Mouse (Mus musculus): ENCODE measurements around the gene Tmem40. TPM values are rescaled to one million over a fixed set of nuclear protein-coding genes. Genes with fewer than 3 reads are reported as not detected.

Gene Tmem40
- polyA plus RNA-seq, 1 experiment from 2014 or later: 3.1 TPM

- 52% methylated on average over 17 of the region's 17 CpGs for WGBS
- peaks cover 9% of the 10 kb centered on the region; the same call in 1 of the 2 replicates for H3K4me1 ChIP-seq
These were observed 64.3 kb downstream of the Tmem40 start for GRCm38 (mm10) chr6:115697739-115698558.

GRCm38 (mm10) chr6:115696707-115697215 lies 65.4 kb downstream of the Tmem40 start:
- H3K4me1 ChIP-seq: peaks cover 9% of the 10 kb centered on the region; the same call in 1 of the 2 replicates
- H3K4me2 ChIP-seq: no peak overlapping the region
- WGBS: 81% methylated on average over 7 of the region's 7 CpGs
- no peak overlapping the region for H3K4me3 ChIP-seq
- H3K9me3 ChIP-seq: no peaks in the 10 kb centered on the region
- no peaks in the 10 kb centered on the region for H3K27me3 ChIP-seq
- H3K36me3 ChIP-seq: no peaks in the 10 kb centered on the region
- no peak overlapping the region for H3K27ac ChIP-seq
- no peak overlapping the region for H3K9ac ChIP-seq
- no peak for ATAC-seq (ENCODE audit: borderline replicate concordance, extremely low read depth, low FRiP score, low TSS enrichment)

More at GRCm38 (mm10) chr6:115697739-115698558, 64.3 kb downstream of the Tmem40 start:
- H3K36me3 ChIP-seq: no peaks in the 10 kb centered on the region
- no peak for ATAC-seq (ENCODE audit: borderline replicate concordance, extremely low read depth, low FRiP score, low TSS enrichment)
- no peak overlapping the region for H3K4me2 ChIP-seq
- no peaks in the 10 kb centered on the region for H3K9me3 ChIP-seq
- H3K9ac ChIP-seq: no peak overlapping the region
- H3K27me3 ChIP-seq: no peaks in the 10 kb centered on the region
- no peak overlapping the region for H3K4me3 ChIP-seq
- H3K27ac ChIP-seq: 0 out of 2 replicates have a peak overlapping the region, but pooled peaks have one; percentile 20

DNA sequence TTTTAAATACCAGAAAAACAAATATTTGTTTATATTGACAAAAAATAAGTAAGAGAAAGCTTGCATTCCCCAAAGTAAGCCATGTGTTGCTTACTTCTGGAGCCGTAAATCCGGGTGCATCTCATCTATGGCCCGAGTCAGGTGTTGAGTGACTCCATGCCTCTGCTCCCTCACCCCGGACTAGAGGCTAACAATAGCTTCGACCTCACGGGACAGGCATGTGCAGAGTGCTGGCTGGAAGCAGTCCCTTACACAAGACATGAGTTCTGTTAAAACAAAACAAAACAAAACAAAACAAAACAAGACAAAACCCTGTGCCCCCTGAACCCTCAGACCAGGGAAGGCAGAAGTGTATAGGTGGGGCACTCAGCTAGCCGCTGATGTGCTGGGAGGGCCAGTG lies 67.1 kb downstream of the Tmem40 start:
- no peak overlapping the region for H3K9ac ChIP-seq
- no peaks in the 10 kb centered on the region for H3K36me3 ChIP-seq
- H3K27me3 ChIP-seq: no peaks in the 10 kb centered on the region
- H3K27ac ChIP-seq: no peak overlapping the region
- H3K4me1 ChIP-seq: peaks cover 9% of the 10 kb centered on the region; the same call in 1 of the 2 replicates
- H3K4me2 ChIP-seq: no peak overlapping the region
- no peaks in the 10 kb centered on the region for H3K9me3 ChIP-seq
- no peak overlapping the region for H3K4me3 ChIP-seq
- ATAC-seq (ENCODE audit: borderline replicate concordance, extremely low read depth, low FRiP score, low TSS enrichment): no peak
- 44% methylated on average over 7 of the region's 7 CpGs for WGBS

DNA sequence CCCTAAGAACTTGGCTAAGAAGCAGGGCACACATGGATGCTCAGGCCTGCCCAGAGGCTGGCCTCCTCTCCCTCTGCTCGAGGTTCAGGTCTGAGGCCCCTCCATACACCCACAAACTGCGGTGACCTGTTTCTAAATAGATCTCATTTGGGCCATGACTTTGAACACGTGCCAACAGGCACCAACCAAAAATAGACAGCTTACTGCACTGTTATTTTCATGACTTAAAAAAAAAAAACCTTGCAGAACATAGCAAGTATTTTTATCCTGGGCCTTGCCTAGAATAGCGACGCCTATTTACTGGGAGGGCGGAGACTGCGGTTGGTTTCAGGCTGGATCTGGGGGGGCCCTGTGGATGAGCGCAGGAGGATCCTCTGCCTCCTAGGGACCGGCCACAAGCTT lies 67.8 kb downstream of the Tmem40 start:
- ATAC-seq (ENCODE audit: borderline replicate concordance, extremely low read depth, low FRiP score, low TSS enrichment): no peak
- no peaks in the 10 kb centered on the region for H3K9me3 ChIP-seq
- H3K36me3 ChIP-seq: no peaks in the 10 kb centered on the region
- 45% methylated on average over 9 of the region's 9 CpGs for WGBS
- no peak overlapping the region for H3K4me2 ChIP-seq
- H3K4me1 ChIP-seq: peaks cover 9% of the 10 kb centered on the region; the same call in 1 of the 2 replicates
- no peaks in the 10 kb centered on the region for H3K27me3 ChIP-seq
- no peak overlapping the region for H3K27ac ChIP-seq
- no peak overlapping the region for H3K4me3 ChIP-seq
- no peak overlapping the region for H3K9ac ChIP-seq

DNA sequence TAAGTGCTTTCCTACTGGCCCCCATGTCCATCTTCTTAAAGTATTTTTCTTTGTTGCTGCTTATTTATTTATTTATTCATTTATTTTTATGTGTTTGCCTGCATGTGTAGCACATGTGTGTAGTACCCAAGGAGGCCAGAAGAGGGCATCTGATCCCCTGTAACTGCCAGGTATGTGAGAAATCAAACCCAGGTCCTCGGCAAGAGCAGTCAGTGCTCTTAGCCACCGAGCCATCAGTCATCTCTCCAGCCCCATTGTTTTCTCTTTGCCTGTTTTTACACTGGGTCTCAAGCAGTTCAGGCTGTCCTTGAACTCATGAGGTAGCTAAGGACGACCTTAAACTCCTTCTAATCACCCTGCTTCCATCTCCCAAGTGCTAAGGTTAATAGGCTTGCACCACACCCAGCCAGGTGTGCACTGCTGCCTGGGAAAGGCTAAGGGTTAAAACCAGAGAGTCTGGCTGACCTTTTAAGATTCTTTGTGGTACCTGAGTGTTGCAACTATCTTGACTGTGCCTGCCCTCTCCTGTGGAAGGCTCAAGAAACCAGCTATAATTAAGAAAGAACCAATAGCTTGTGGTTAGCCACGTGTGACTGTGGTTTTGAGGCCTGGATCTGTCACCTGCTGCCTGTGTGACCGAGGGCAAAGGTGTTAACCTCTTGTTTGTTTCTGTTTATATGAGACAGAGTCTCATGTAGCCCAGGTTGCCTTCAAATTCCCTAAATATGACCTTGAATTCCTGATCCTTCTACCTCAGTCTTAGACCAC lies 69.1 kb downstream of the Tmem40 start:
- no peak for ATAC-seq (ENCODE audit: borderline replicate concordance, extremely low read depth, low FRiP score, low TSS enrichment)
- Histone ChIP-seq H3K9ac (no peak overlapping the region), H3K4me3 (no peak overlapping the region), H3K4me2 (no peak overlapping the region), H3K27ac (no peak overlapping the region), H3K36me3 (no peaks in the 10 kb centered on the region), H3K4me1 (peaks cover 7% of the 10 kb centered on the region; the same call in 1 of the 2 replicates), H3K9me3 (no peaks in the 10 kb centered on the region), H3K27me3 (no peaks in the 10 kb centered on the region)
- WGBS: 63% methylated on average over 5 of the region's 5 CpGs

- H3K9ac ChIP-seq: no peak overlapping the region
- H3K4me1 ChIP-seq: peaks cover 3% of the 10 kb centered on the region; the same call in 1 of the 2 replicates
- H3K4me2 ChIP-seq: no peak overlapping the region
- H3K36me3 ChIP-seq: no peaks in the 10 kb centered on the region
- no peaks in the 10 kb centered on the region for H3K9me3 ChIP-seq
- WGBS: 39% methylated on average over 9 of the region's 9 CpGs
- H3K4me3 ChIP-seq: no peak overlapping the region
- H3K27ac ChIP-seq: no peak overlapping the region
- no peak for ATAC-seq (ENCODE audit: borderline replicate concordance, extremely low read depth, low FRiP score, low TSS enrichment)
- no peaks in the 10 kb centered on the region for H3K27me3 ChIP-seq
These were observed 69.9 kb downstream of the Tmem40 start for GRCm38 (mm10) chr6:115692163-115692950.

DNA sequence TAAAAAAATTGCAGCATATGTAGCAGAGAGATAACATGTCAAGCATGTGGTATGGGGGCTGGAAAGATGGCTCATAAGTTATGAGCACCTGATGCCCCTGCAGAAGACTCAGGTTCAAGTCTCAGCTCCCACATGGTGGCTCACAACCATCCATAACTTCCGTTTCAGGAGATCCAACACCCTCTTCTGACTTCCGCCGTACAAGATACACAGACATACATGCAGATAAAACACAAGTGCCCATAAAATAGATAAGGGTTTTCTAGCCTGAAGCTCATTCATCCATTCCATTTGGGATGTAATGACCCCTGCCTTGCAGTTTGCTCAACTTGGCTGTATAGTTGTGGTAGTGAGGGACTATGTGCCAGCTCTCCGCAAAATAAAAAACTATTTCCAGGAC lies 72.1 kb downstream of the Tmem40 start:
- no peak overlapping the region for H3K27ac ChIP-seq
- no peaks in the 10 kb centered on the region for H3K36me3 ChIP-seq
- no peak overlapping the region for H3K4me3 ChIP-seq
- no peaks in the 10 kb centered on the region for H3K9me3 ChIP-seq
- H3K4me2 ChIP-seq: no peak overlapping the region
- ATAC-seq (ENCODE audit: borderline replicate concordance, extremely low read depth, low FRiP score, low TSS enrichment): no peak
- 81% methylated on average over 4 of the region's 4 CpGs for WGBS
- H3K9ac ChIP-seq: no peak overlapping the region
- H3K4me1 ChIP-seq: peaks cover 3% of the 10 kb centered on the region; the same call in 1 of the 2 replicates
- H3K27me3 ChIP-seq: no peaks in the 10 kb centered on the region

DNA sequence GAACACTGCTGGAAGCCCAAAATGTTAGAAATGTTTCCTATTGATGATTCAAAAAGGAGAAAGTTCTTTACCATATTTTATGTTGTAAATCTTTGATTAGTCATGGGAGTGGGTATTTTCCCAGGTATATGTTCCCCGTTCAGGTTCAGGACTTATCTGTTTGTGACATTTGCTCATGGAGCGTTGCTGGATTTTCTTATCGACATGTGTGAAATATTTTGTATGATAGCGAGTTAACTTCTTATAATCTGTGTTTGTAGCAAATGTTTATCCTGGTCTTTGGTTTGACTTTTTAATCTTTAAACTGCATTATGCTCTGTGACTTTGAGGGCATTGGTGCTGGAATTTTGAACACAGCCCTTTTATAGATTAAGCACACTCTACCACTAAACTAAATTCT lies 73.6 kb downstream of the Tmem40 start:
- ATAC-seq (ENCODE audit: borderline replicate concordance, extremely low read depth, low FRiP score, low TSS enrichment): no peak
- WGBS: 69% methylated on average over 4 of the region's 4 CpGs
- Histone ChIP-seq H3K4me1 (no peaks in the 10 kb centered on the region), H3K36me3 (no peaks in the 10 kb centered on the region), H3K27me3 (no peaks in the 10 kb centered on the region), H3K9me3 (no peaks in the 10 kb centered on the region), H3K27ac (no peak overlapping the region), H3K4me2 (no peak overlapping the region), H3K9ac (no peak overlapping the region), H3K4me3 (no peak overlapping the region)

DNA sequence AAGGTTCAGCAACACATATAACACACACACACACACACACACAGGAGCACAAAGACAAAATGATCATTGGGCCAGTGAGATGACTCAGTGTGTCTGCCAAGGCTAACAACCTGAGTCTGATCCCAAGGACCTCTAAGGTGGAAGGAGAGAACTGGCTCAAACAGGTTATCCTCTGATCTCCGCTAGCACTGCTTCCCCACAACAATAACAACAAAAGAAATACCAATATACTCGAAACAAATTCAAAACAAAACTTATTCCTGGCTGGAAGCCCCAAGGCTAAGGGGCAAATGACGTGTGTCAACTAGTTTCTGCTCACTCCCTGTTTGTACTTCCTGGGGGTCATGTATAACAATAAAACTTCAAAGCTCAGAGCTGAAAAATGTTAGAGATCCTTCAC lies 74.5 kb downstream of the Tmem40 start:
- ATAC-seq (ENCODE audit: borderline replicate concordance, extremely low read depth, low FRiP score, low TSS enrichment): no peak
- 46% methylated on average over 3 of the region's 3 CpGs for WGBS

DNA sequence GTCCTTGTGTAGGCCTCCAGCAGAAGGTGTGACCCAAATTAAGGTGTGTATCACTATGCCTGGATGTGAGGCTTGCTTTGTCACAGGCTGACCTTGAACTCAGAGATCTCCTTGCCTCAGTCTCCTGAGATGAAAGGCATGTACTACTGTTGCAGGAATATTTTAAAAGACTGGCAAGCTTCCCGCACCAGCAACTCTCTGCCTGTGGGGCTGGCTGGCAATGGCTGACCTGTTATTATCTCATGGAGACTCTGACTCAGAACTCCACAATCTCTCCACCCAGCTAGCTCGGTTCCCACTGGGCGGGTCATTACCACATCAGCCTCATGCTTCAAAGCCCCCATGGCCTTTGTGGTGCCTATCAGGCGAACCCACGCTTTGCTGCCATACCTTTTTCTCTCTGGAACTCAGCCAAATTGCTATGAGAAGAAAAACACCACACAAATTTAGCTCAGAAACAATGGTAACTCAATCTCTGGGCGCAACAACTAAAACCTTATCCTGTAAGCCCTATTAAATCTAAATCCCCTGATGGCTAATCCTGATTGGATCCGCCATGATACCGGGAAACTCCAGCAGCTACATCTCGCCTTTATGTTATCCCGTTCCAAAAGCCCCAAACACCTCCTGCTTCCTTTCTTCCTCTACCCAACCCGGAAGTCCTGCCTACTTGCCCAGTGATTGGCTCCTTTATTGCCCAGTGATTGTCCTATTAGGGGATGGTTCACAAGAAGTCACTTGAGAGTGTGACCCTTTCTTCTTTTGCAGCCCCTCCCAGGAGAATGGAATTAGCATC lies 77.2 kb downstream of the Tmem40 start:
- Histone ChIP-seq H3K27me3 (no peaks in the 10 kb centered on the region), H3K4me1 (no peaks in the 10 kb centered on the region), H3K27ac (no peak overlapping the region), H3K36me3 (no peaks in the 10 kb centered on the region), H3K9me3 (no peaks in the 10 kb centered on the region), H3K4me3 (no peak overlapping the region), H3K4me2 (no peak overlapping the region), H3K9ac (no peak overlapping the region)
- ATAC-seq (ENCODE audit: borderline replicate concordance, extremely low read depth, low FRiP score, low TSS enrichment): no peak
- WGBS: 59% methylated on average over 11 of the region's 11 CpGs

More for the DNA sequence above, 74.5 kb downstream of the Tmem40 start:
- H3K9me3 ChIP-seq: no peaks in the 10 kb centered on the region
- H3K9ac ChIP-seq: no peak overlapping the region
- H3K36me3 ChIP-seq: no peaks in the 10 kb centered on the region
- no peak overlapping the region for H3K27ac ChIP-seq
- no peaks in the 10 kb centered on the region for H3K27me3 ChIP-seq
- no peaks in the 10 kb centered on the region for H3K4me1 ChIP-seq
- H3K4me3 ChIP-seq: no peak overlapping the region
- H3K4me2 ChIP-seq: no peak overlapping the region

DNA sequence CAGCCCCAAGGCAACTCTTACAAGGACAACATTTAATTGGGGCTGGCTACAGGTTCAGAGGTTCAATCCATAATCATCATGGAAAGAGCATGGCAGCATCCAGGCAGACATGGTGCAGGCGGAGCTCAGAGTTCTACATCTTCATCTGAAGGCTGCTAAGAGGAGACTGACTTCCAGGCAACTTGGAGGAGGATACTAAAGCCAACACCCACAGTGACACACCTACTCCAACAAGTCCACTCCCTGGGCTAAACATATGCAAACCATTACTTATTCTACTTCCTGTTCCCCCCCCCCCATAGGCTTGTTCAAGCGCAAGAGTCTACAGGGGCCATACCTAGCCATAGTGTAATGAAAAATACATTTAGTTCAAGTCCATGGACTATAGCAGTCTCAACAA lies 77.9 kb downstream of the Tmem40 start:
- WGBS: 94% methylated on average over 2 of the region's 2 CpGs

More for the DNA sequence above, 77.9 kb downstream of the Tmem40 start:
- H3K9me3 ChIP-seq: no peaks in the 10 kb centered on the region
- no peak overlapping the region for H3K27ac ChIP-seq
- H3K4me2 ChIP-seq: no peak overlapping the region
- no peak for ATAC-seq (ENCODE audit: borderline replicate concordance, extremely low read depth, low FRiP score, low TSS enrichment)
- no peaks in the 10 kb centered on the region for H3K27me3 ChIP-seq
- no peaks in the 10 kb centered on the region for H3K36me3 ChIP-seq
- no peak overlapping the region for H3K9ac ChIP-seq
- no peak overlapping the region for H3K4me3 ChIP-seq
- no peaks in the 10 kb centered on the region for H3K4me1 ChIP-seq
